Mouse (Mus musculus): ENCODE data around the gene Cyb5r4.
"Not testable (repeated sequence)": the region's sequence is repeated elsewhere in the genome, so short reads cannot be mapped to it uniquely, and the experiment has no call there.

The Cyb5r4 gene

DNA sequence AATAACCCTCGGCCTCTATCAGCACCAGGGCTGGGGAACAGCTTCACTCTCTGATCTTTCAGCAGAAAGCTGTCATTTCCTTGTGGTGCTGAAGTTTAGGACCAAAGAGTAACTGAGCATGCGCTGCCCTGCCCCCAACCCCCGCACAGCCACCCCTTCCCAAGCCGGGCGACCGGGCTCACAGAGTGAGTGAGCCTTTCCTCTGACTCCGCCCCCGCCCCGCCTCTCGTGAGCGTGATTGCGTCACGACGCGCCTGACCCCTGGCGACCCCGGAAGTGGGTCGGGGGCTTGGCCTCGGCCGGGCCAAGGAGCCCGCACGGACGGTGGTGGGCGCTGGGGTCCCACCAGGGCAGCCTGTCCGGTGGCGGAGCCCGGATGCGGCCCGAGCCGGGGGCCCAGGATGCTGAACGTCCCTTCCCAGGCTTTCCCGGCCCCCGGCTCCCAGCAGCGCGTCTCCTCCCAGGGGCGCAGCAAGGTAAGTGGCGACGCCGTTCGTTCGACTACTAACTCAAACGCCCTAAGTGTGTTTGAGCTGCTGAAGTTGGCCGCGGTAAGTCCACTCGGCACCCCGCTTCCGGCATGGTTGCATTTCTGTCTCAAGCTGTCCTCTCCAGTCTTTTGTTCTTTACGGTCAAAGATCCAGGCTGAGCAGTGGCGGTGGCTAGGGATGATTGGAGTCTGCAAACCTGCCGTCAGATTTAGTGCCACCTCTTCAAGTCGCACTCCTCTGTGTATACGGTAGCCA lies at the start of gene Cyb5r4:
Gene Cyb5r4 (plus strand): TSS at position 237 of the 746 bp plus-strand sequence.
- peak; percentile 96 to 97 for DNase-seq

GRCm38 (mm10) chr9:86972471-86972870 lies 49.3 kb upstream of the Cyb5r4 start:
- not testable (repeated sequence) for DNase-seq

DNA sequence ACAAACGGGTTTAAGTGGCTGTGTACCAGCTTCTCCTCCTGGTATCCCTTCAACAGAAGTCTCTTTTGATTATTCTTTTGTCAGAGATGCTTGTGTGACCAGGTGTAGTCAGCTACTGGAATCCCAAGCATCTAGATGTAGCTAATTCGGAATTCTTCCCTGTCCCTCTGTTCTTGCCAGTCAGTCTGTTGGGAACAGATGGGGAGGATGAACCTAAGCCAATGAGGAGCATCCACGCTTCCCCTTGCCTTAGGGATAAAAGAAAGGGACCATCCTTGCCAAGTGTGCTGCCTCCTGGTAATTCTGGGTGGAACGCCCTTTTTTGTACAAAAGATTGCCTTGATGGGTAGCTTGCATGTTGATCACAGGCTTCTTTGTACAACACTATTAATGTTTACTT lies 48.3 kb upstream of the Cyb5r4 start:
- no peak for DNase-seq

DNA sequence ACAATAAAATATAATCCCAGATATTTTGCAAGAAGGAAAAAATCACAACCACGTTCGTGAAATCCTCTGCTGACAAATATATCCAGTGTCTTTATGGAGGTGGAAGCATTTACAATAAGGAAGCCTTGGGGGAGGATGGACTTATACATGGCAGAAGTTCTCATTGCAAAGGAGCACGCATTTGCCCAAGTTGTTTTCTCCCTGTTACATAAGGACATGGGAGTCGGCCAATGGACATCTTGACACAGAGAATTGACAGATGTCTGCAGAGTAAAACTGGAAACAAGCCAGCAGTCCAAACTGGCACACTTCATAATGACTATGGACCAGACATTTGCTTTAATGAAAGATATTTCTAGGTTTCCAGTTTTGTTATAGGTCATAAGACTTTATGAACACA lies 44.9 kb upstream of the Cyb5r4 start:
- DNase-seq, result no peak

- DNase-seq, result no peak
These were observed 43.4 kb upstream of the Cyb5r4 start for GRCm38 (mm10) chr9:86978257-86978907.

- DNase-seq, result no peak
These were observed 41.8 kb upstream of the Cyb5r4 start for GRCm38 (mm10) chr9:86980048-86980447.

DNA sequence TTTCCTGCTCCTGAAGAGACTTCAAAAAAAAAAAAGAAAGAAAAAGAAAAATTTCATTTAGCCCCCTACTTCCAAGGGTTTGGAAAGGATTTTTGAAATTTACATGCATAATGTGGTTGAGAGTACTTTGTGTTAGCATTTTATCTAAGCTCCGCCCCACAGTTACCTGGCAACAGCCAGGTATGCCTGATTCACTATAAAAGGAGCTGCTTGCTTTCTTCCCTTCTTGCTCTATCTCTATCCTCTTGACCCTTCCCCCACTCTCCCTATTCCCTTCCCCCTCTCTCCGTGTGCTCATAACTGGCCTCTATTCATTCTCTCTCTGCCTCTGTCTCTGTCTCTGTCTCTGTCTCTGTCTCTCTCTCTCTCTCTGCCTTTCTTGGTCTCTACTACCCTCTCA lies 40.9 kb upstream of the Cyb5r4 start:
- no peak for DNase-seq

DNA sequence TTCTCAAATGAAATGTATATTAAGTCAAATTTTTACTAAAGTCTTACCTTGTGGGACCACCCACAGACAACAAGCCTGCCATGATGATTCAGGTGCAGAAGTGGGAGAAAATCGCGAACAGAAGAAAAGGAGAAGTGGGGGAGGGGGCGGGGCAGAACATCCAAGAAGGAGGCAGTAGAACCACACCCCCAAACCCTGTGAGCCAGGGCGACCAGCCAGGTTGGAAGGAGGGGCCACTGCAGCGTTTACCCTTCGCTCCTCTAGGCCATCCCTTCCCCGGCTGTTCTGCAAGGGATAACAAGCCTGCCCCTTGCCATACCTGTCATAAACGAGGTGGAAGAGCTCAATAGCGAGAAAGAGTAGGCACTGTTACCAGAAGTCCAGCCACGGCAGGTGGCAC lies 40.3 kb upstream of the Cyb5r4 start:
- DNase-seq, result no peak

- no peak for DNase-seq
These were observed 37.2 kb upstream of the Cyb5r4 start for GRCm38 (mm10) chr9:86984583-86984982.

GRCm38 (mm10) chr9:86985105-86985504 lies 36.7 kb upstream of the Cyb5r4 start:
- no peak for DNase-seq

GRCm38 (mm10) chr9:86986703-86987296 lies 35.0 kb upstream of the Cyb5r4 start:
- DNase-seq, result peak in 1 of 2 experiments; percentile 43

DNA sequence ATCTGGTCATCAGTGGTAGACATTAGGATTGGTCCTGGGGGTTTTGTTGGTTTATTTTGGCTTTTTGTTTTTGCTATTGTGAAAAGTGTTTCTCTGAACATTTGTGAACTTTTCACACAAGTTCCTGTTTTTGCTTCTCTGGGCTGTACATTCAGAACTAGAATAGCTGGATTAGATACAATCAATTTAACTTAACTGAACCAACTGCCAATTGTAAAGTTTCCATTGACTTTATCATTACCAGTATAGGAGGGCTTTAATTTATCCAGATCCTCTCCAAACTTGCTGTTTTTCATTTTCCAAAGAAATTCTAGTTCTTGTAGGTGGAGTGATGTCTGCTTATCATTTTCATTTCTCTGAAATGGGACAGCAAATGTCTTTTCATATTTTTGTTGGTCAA lies 32.0 kb upstream of the Cyb5r4 start:
- DNase-seq, result no peak

- DNase-seq, result no peak
These were observed 30.1 kb upstream of the Cyb5r4 start for GRCm38 (mm10) chr9:86991758-86992157.

DNA sequence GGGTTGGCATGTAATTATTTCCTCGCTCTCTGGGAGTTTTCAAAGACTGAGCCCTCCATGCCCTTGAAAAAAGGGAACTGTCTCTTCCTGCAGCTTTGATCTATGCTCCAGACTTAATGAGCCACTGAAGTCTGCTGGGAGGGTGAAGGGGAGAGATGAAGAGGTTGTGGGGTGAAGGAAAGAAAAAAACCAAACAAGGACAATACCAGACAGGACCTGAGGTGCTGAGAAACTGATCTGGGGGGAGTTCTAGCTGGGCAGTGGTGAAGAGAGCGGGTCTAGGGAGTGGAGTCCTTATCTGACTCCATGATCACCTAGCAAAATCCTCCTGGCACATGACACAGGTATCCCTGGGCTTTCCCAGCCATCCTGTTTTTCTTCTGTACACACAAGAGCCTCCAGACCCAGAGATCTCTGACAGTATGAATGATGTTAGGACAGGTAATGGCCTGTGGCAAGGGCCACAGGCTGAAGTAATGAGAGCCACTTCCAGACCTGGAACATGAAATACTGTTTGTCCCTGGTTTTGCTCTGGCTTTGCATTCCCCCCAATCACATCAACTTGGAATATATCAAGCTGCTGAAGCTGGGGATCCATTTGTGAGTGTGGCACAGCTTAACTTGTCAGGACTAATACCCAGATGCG lies 24.6 kb upstream of the Cyb5r4 start:
- DNase-seq, result no peak

GRCm38 (mm10) chr9:86999956-87000582 lies 21.7 kb upstream of the Cyb5r4 start:
- DNase-seq, result no peak

GRCm38 (mm10) chr9:87004701-87005434 lies 16.9 kb upstream of the Cyb5r4 start:
- no peak for DNase-seq

- no peak for DNase-seq
These were observed 16.4 kb upstream of the Cyb5r4 start for GRCm38 (mm10) chr9:87005435-87005779.

GRCm38 (mm10) chr9:87008507-87008906 lies 13.3 kb upstream of the Cyb5r4 start:
- DNase-seq, result no peak

DNA sequence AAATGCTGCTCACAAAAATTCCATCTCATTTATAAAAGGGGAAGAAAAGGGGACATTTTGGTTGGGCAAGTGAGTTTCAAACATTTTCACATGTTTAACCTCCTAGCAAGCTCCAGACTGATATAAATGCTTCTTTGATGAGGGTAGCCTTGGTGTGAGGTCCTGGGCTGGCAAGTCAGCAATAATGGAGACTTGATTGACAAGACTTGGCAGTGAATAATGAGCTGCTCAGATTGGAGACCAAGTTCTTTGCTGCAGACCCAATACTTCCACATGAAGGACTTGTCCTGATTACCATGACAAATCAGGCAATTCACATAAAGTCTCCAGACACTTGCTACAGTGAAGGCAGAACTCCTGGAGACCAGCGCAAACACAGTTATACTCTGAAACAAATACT lies 12.9 kb upstream of the Cyb5r4 start:
- no peak for DNase-seq

DNA sequence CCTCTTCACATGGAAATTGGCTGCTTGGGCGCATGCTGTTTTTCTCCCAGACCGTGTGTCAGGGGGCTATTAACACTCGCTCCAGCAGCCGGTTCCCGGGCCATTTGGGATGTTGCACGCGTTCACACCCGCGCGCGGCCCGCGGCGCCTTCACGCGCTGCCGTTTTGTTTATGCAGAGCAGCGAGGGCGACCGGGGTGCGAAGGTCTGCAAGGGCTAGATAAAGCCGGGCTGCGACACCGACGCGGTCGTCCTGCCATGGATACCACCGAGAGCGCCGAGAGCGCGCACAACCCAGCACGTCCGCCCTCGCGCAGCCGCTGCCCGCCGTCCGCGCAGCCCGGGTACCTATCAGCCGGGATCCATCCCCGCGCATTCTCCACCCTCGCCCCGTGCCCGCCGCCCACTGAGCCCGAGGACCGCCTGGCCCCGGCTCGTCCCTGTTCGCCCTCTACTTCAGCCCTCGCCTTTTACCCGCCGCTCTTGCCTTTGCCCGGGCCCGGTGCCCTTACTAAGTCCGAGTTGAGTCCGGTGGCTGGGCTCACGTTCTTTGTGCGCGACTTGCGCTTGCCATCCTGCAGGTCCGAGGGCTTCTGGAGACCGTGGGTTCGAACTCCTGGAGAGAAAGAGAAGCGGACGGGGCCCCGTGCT lies 6.4 kb upstream of the Cyb5r4 start, which contains the start of gene Ripply2:
Gene Ripply2 (plus strand): TSS at position 250 of the 650 bp plus-strand sequence.
- DNase-seq, result peak in 1 of 2 experiments; percentile 23

DNA sequence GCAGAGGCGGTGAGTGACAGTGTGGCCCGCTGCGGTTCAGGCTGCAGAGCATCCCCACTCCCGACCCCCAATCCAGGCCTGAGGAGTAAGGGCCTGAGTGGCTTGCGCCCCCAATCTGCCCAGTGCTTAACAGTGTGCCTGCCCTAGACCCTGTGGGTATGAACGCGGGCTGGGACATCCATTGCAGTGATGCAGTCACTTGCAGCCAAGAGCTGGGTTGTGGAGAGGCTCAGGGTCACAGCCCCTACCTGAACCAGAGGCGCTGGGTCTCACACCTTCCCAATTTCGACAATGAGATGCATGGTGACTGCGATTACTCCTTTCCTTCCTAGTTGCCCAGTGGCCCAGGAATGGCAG lies 5.9 kb upstream of the Cyb5r4 start:
- no peak for DNase-seq

GRCm38 (mm10) chr9:87025764-87026163 lies 4.0 kb downstream of the Cyb5r4 start:
- DNase-seq, result no peak
